Mouse (Mus musculus): ENCODE measurements around the gene Bsnd.

The Bsnd gene

GRCm38 (mm10) chr4:106492116-106492515, at the start of gene Bsnd:
Gene Bsnd, minus strand, starts transcription at chr4:106492283.
- DNase-seq (ENCODE audit: low spot score) = no peak

- no peak for DNase-seq (ENCODE audit: low spot score)
Measured at GRCm38 (mm10) chr4:106541491-106541890, 49.4 kb upstream of the Bsnd start.

GRCm38 (mm10) chr4:106539756-106540155, 47.7 kb upstream of the Bsnd start:
- no peak for DNase-seq (ENCODE audit: low spot score)

- no peak for DNase-seq (ENCODE audit: low spot score)
Measured at GRCm38 (mm10) chr4:106534256-106534655, 42.2 kb upstream of the Bsnd start.

GRCm38 (mm10) chr4:106533421-106534080, 41.5 kb upstream of the Bsnd start:
- no peak for DNase-seq (ENCODE audit: low spot score)

- DNase-seq (ENCODE audit: low spot score) = no peak
Measured at GRCm38 (mm10) chr4:106530113-106530482, 38.0 kb upstream of the Bsnd start.

GRCm38 (mm10) chr4:106529375-106530112, 37.5 kb upstream of the Bsnd start:
- peak; percentile 98 for DNase-seq (ENCODE audit: low spot score)

GRCm38 (mm10) chr4:106527856-106528547, 35.9 kb upstream of the Bsnd start:
- DNase-seq (ENCODE audit: low spot score) = peak; percentile 21

GRCm38 (mm10) chr4:106525001-106525400, 32.9 kb upstream of the Bsnd start:
- DNase-seq (ENCODE audit: low spot score) = no peak

GRCm38 (mm10) chr4:106524131-106524530, 32.0 kb upstream of the Bsnd start:
- no peak for DNase-seq (ENCODE audit: low spot score)

GRCm38 (mm10) chr4:106522547-106522946, 30.5 kb upstream of the Bsnd start:
- DNase-seq (ENCODE audit: low spot score) = no peak

GRCm38 (mm10) chr4:106514606-106515005, 22.5 kb upstream of the Bsnd start:
- no peak for DNase-seq (ENCODE audit: low spot score)

- DNase-seq (ENCODE audit: low spot score) = no peak
Measured at GRCm38 (mm10) chr4:106509888-106510287, 17.8 kb upstream of the Bsnd start.

GRCm38 (mm10) chr4:106505453-106506058, 13.5 kb upstream of the Bsnd start:
- no peak for DNase-seq (ENCODE audit: low spot score)

- no peak for DNase-seq (ENCODE audit: low spot score)
Measured at GRCm38 (mm10) chr4:106503578-106503977, 11.5 kb upstream of the Bsnd start.

- DNase-seq (ENCODE audit: low spot score) = no peak
Measured at GRCm38 (mm10) chr4:106500066-106500465, 8.0 kb upstream of the Bsnd start.

GRCm38 (mm10) chr4:106498471-106498844, 6.4 kb upstream of the Bsnd start:
- no peak for DNase-seq (ENCODE audit: low spot score)

GRCm38 (mm10) chr4:106497776-106498470, 5.8 kb upstream of the Bsnd start:
- peak; percentile 13 for DNase-seq (ENCODE audit: low spot score)

- no peak for DNase-seq (ENCODE audit: low spot score)
Measured at GRCm38 (mm10) chr4:106496833-106497232, 4.8 kb upstream of the Bsnd start.

GRCm38 (mm10) chr4:106493639-106494038, 1.6 kb upstream of the Bsnd start:
- DNase-seq (ENCODE audit: low spot score) = peak; percentile 55

- DNase-seq (ENCODE audit: low spot score) = no peak
Measured at GRCm38 (mm10) chr4:106490620-106491019, 1.5 kb downstream of the Bsnd start.

GRCm38 (mm10) chr4:106483831-106484230, 8.3 kb downstream of the Bsnd start:
- no peak for DNase-seq (ENCODE audit: low spot score)
